Mouse (Mus musculus): ENCODE data around the gene Lzic. TPM values are rescaled to one million over a fixed set of nuclear protein-coding genes. Genes with fewer than 3 reads are reported as not detected.

Gene Lzic
- polyA plus RNA-seq, 1 experiment from 2014 or later: 43.1 TPM

GRCm38 (mm10) chr4:149496612-149497011 lies 11.6 kb downstream of the Lzic start:
- no peak overlapping the region for H3K9ac ChIP-seq (ENCODE audit: low read depth, low read length)
- H3K4me2 ChIP-seq (ENCODE audit: low read length): no peak overlapping the region
- no peak overlapping the region for H3K4me3 ChIP-seq (ENCODE audit: low read depth, low read length)
- no peaks in the 10 kb centered on the region; the same call in 1 of the 2 replicates for H3K4me1 ChIP-seq (ENCODE audit: control insufficient read depth, insufficient read depth, low read length)
- no peaks in the 10 kb centered on the region for H3K27me3 ChIP-seq (ENCODE audit: control insufficient read depth, insufficient read depth, low read depth, low read length)
- H3K27ac ChIP-seq (ENCODE audit: low read length): peak overlapping the region; percentile 42; the same call in 1 of the 2 replicates
- 10% methylated on average over 2 of the region's 2 CpGs for WGBS
- H3K9me3 ChIP-seq (replicated peaks; ENCODE audit: control insufficient read depth, low read length, poor library complexity, severe bottlenecking): no peaks in the 10 kb centered on the region
- ATAC-seq: 0 out of 2 replicates have a peak, but pooled peaks have one; percentile 48
- H3K36me3 ChIP-seq (ENCODE audit: control insufficient read depth, insufficient read depth, low read length): peaks cover 25% of the 10 kb centered on the region

GRCm38 (mm10) chr4:149498901-149499300 lies 13.9 kb downstream of the Lzic start:
- Histone ChIP-seq H3K36me3 (ENCODE audit: control insufficient read depth, insufficient read depth, low read length) (peaks cover 29% of the 10 kb centered on the region), H3K27ac (ENCODE audit: low read length) (no peak overlapping the region), H3K4me2 (ENCODE audit: low read length) (no peak overlapping the region), H3K27me3 (ENCODE audit: control insufficient read depth, insufficient read depth, low read depth, low read length) (no peaks in the 10 kb centered on the region), H3K4me3 (ENCODE audit: low read depth, low read length) (no peak overlapping the region), H3K4me1 (ENCODE audit: control insufficient read depth, insufficient read depth, low read length) (no peaks in the 10 kb centered on the region; the same call in 1 of the 2 replicates), H3K9ac (ENCODE audit: low read depth, low read length) (no peak overlapping the region), H3K9me3 (replicated peaks; ENCODE audit: control insufficient read depth, low read length, poor library complexity, severe bottlenecking) (no peaks in the 10 kb centered on the region)
- 69% methylated on average over 8 of the region's 8 CpGs for WGBS
- ATAC-seq: no peak

DNA sequence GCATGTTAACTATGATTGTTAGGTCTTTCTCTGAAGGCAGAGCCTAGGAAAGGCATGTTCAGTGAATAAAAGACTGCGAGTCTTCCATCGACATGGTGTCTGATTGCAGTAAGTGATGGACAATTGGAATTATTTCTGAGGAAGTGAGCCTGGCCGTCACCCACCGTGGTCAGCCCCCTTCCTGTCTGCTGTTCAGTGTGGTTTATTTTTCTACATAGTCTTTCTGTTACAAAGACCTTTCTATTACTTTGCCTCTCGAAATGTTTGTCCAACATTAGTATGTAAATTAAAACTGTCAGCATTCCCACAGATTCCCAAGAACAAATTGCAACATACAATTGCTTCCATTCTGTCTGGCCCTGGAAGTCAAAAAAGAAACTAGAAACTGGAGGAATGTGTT lies 14.8 kb downstream of the Lzic start:
- H3K27ac ChIP-seq (ENCODE audit: low read length): no peak overlapping the region
- 70% methylated on average over 5 of the region's 5 CpGs for WGBS
- H3K9ac ChIP-seq (ENCODE audit: low read depth, low read length): no peak overlapping the region
- no peak for ATAC-seq
- no peaks in the 10 kb centered on the region for H3K9me3 ChIP-seq (replicated peaks; ENCODE audit: control insufficient read depth, low read length, poor library complexity, severe bottlenecking)
- no peak overlapping the region for H3K4me2 ChIP-seq (ENCODE audit: low read length)
- H3K4me3 ChIP-seq (ENCODE audit: low read depth, low read length): no peak overlapping the region
- H3K4me1 ChIP-seq (ENCODE audit: control insufficient read depth, insufficient read depth, low read length): no peaks in the 10 kb centered on the region; the same call in 1 of the 2 replicates
- no peaks in the 10 kb centered on the region for H3K27me3 ChIP-seq (ENCODE audit: control insufficient read depth, insufficient read depth, low read depth, low read length)
- peaks cover 24% of the 10 kb centered on the region for H3K36me3 ChIP-seq (ENCODE audit: control insufficient read depth, insufficient read depth, low read length)

- H3K36me3 ChIP-seq (ENCODE audit: control insufficient read depth, insufficient read depth, low read length): peaks cover 5% of the 10 kb centered on the region; the same call in 1 of the 2 replicates
- H3K27ac ChIP-seq (ENCODE audit: low read length): peak overlapping the region; percentile 38; the same call in 1 of the 2 replicates
- H3K4me1 ChIP-seq (ENCODE audit: control insufficient read depth, insufficient read depth, low read length): no peaks in the 10 kb centered on the region
- H3K9ac ChIP-seq (ENCODE audit: low read depth, low read length): no peak overlapping the region
- H3K4me2 ChIP-seq (ENCODE audit: low read length): no peak overlapping the region
- WGBS: 85% methylated on average over 5 of the region's 5 CpGs
- ATAC-seq: no peak
- H3K4me3 ChIP-seq (ENCODE audit: low read depth, low read length): no peak overlapping the region
- no peaks in the 10 kb centered on the region for H3K27me3 ChIP-seq (ENCODE audit: control insufficient read depth, insufficient read depth, low read depth, low read length)
- no peaks in the 10 kb centered on the region for H3K9me3 ChIP-seq (replicated peaks; ENCODE audit: control insufficient read depth, low read length, poor library complexity, severe bottlenecking)
These were observed 19.3 kb downstream of the Lzic start for GRCm38 (mm10) chr4:149504363-149504762.

GRCm38 (mm10) chr4:149504858-149505257 lies 19.8 kb downstream of the Lzic start:
- Histone ChIP-seq H3K9ac (ENCODE audit: low read depth, low read length) (no peak overlapping the region), H3K4me3 (ENCODE audit: low read depth, low read length) (no peak overlapping the region), H3K9me3 (replicated peaks; ENCODE audit: control insufficient read depth, low read length, poor library complexity, severe bottlenecking) (no peaks in the 10 kb centered on the region), H3K4me1 (ENCODE audit: control insufficient read depth, insufficient read depth, low read length) (no peaks in the 10 kb centered on the region), H3K36me3 (ENCODE audit: control insufficient read depth, insufficient read depth, low read length) (peaks cover 5% of the 10 kb centered on the region; the same call in 1 of the 2 replicates), H3K4me2 (ENCODE audit: low read length) (no peak overlapping the region), H3K27ac (ENCODE audit: low read length) (peak overlapping the region; percentile 38; the same call in 1 of the 2 replicates), H3K27me3 (ENCODE audit: control insufficient read depth, insufficient read depth, low read depth, low read length) (no peaks in the 10 kb centered on the region)
- ATAC-seq: no peak
- WGBS: 29% methylated on average over 3 of the region's 3 CpGs

DNA sequence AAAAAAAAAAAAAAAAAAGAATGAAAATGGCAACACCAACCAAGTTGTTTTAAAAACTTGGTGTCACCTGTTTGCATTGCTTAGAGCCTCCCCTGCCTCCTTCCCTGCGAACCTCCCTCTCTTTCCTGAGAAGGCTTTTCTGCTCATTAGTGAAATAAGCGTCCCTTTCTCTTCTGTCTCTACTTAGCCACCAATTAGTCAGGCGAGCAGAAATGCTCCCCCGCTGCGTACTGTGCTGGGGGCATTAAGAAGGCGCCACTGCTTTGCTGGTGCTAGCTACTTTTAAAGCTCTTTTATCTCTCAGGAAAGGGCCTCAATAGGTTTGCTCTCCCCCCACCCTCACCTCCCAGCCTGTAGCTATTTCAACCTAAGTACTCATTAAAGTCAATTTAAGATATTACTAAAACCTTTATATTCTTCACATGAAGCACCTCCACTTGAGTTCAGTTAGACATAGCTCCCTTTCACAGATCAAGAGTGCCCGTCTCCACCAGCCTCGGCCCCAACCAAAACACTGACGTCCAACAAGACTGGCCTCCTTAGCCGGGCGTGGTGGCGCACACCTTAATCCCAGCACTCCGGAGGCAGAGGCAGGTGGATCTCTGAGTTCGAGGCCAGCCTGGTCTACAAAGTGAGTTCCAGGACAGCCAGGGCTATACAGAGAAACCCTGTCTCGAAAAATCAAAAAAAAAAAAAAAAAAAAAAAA lies 20.4 kb downstream of the Lzic start:
- WGBS: 47% methylated on average over 14 of the region's 15 CpGs

GRCm38 (mm10) chr4:149506904-149507303 lies 21.9 kb downstream of the Lzic start:
- Histone ChIP-seq H3K4me1 (ENCODE audit: control insufficient read depth, insufficient read depth, low read length) (peaks cover 3% of the 10 kb centered on the region; the same call in 1 of the 2 replicates), H3K9ac (ENCODE audit: low read depth, low read length) (no peak overlapping the region), H3K9me3 (replicated peaks; ENCODE audit: control insufficient read depth, low read length, poor library complexity, severe bottlenecking) (no peaks in the 10 kb centered on the region), H3K4me3 (ENCODE audit: low read depth, low read length) (no peak overlapping the region), H3K27me3 (ENCODE audit: control insufficient read depth, insufficient read depth, low read depth, low read length) (no peaks in the 10 kb centered on the region), H3K4me2 (ENCODE audit: low read length) (no peak overlapping the region), H3K27ac (ENCODE audit: low read length) (no peak overlapping the region), H3K36me3 (ENCODE audit: control insufficient read depth, insufficient read depth, low read length) (peaks cover 5% of the 10 kb centered on the region; the same call in 1 of the 2 replicates)
- ATAC-seq: no peak
- 83% methylated on average over 3 of the region's 3 CpGs for WGBS

More for the DNA sequence above, 20.4 kb downstream of the Lzic start:
- H3K4me2 ChIP-seq (ENCODE audit: low read length): no peak overlapping the region
- no peak for ATAC-seq
- no peak overlapping the region for H3K4me3 ChIP-seq (ENCODE audit: low read depth, low read length)
- H3K9ac ChIP-seq (ENCODE audit: low read depth, low read length): no peak overlapping the region
- no peaks in the 10 kb centered on the region for H3K4me1 ChIP-seq (ENCODE audit: control insufficient read depth, insufficient read depth, low read length)
- H3K27me3 ChIP-seq (ENCODE audit: control insufficient read depth, insufficient read depth, low read depth, low read length): no peaks in the 10 kb centered on the region
- no peak overlapping the region for H3K27ac ChIP-seq (ENCODE audit: low read length)
- peaks cover 5% of the 10 kb centered on the region; the same call in 1 of the 2 replicates for H3K36me3 ChIP-seq (ENCODE audit: control insufficient read depth, insufficient read depth, low read length)
- H3K9me3 ChIP-seq (replicated peaks; ENCODE audit: control insufficient read depth, low read length, poor library complexity, severe bottlenecking): no peaks in the 10 kb centered on the region

GRCm38 (mm10) chr4:149511221-149511646 lies 26.2 kb downstream of the Lzic start:
- H3K4me3 ChIP-seq (ENCODE audit: low read depth, low read length): no peak overlapping the region
- no peaks in the 10 kb centered on the region for H3K36me3 ChIP-seq (ENCODE audit: control insufficient read depth, insufficient read depth, low read length)
- no peak for ATAC-seq
- no peak overlapping the region for H3K4me2 ChIP-seq (ENCODE audit: low read length)
- WGBS: 38% methylated on average over 6 of the region's 6 CpGs
- peaks cover 3% of the 10 kb centered on the region; the same call in 1 of the 2 replicates for H3K4me1 ChIP-seq (ENCODE audit: control insufficient read depth, insufficient read depth, low read length)
- H3K27me3 ChIP-seq (ENCODE audit: control insufficient read depth, insufficient read depth, low read depth, low read length): no peaks in the 10 kb centered on the region
- H3K9ac ChIP-seq (ENCODE audit: low read depth, low read length): no peak overlapping the region
- H3K9me3 ChIP-seq (replicated peaks; ENCODE audit: control insufficient read depth, low read length, poor library complexity, severe bottlenecking): no peaks in the 10 kb centered on the region
- H3K27ac ChIP-seq (ENCODE audit: low read length): no peak overlapping the region

GRCm38 (mm10) chr4:149512072-149512471 lies 27.0 kb downstream of the Lzic start:
- no peaks in the 10 kb centered on the region for H3K9me3 ChIP-seq (replicated peaks; ENCODE audit: control insufficient read depth, low read length, poor library complexity, severe bottlenecking)
- peaks cover 3% of the 10 kb centered on the region; the same call in 1 of the 2 replicates for H3K4me1 ChIP-seq (ENCODE audit: control insufficient read depth, insufficient read depth, low read length)
- WGBS: 78% methylated on average over 7 of the region's 7 CpGs
- H3K27ac ChIP-seq (ENCODE audit: low read length): no peak overlapping the region
- H3K9ac ChIP-seq (ENCODE audit: low read depth, low read length): 0 out of 2 replicates have a peak overlapping the region, but pooled peaks have one; percentile 14
- ATAC-seq: no peak
- H3K4me2 ChIP-seq (ENCODE audit: low read length): no peak overlapping the region
- no peaks in the 10 kb centered on the region for H3K27me3 ChIP-seq (ENCODE audit: control insufficient read depth, insufficient read depth, low read depth, low read length)
- H3K36me3 ChIP-seq (ENCODE audit: control insufficient read depth, insufficient read depth, low read length): no peaks in the 10 kb centered on the region
- H3K4me3 ChIP-seq (ENCODE audit: low read depth, low read length): no peak overlapping the region
